ENCODE assay signal across 9 mouse cellular contexts in the genomic region with DNA sequence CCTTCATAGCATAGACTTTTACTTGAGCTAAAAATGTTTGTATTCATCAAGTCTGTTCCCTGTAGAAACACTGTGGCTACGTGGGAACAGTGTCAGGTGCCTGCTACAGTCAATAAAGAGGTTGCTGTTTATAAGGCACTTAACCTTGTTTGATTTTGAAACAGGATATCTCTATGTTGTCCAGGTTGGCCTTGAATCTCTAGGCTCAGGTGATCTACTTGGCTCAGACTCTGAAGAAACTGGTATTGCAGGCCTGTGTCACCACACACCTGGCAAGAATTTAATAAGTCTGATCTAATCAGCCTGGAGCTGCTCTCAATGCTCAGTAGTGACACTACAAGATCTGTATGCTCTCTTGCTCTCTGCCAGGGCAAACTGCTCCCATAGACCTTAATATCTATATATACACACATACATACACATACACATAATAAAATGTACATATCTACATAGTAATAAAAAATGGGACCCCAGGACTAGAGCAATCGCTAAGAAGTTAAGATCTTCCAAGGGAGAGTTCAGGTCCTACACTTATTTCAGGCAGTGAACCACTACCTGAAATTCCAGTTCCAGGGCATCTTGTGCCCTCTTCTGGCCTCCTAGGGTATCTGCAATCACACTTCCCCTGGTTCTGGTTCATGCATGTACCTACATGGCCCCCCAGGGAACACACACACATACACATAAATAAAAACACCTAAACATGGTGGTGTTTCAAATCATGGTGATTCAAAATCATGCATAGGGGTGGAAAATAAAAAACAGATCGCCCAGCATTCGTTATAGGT. TPM values are rescaled to one million over a fixed set of nuclear protein-coding genes. Genes with fewer than 3 reads are reported as not detected.
DNase-seq lines count a peak whose midpoint lies in the region; ATAC-seq lines count a peak whose summit lies in the region.
"Had no signal": no experiment of that assay in that cellular context is flagged by ENCODE, and none has a peak within 500 bp of the region (broad histone marks: within the 10 kb centered on the region; RNA-seq: fewer than 3 reads in every experiment).

No protein-coding gene starts in this region.

- peak; percentile 90 for DNase-seq in heart, adult 11 months
- DNase-seq in heart, postnatal 25 days (ENCODE audit: low spot score) = no peak
- peak; percentile 41 for DNase-seq in urinary bladder, postnatal 14 days (ENCODE audit: low spot score)
- DNase-seq in urinary bladder, postnatal 4 days (ENCODE audit: low spot score in 2 of 2) = no peak
- peak; percentile 14 for DNase-seq in embryo, embryonic 11.5 days (ENCODE audit: low read depth, low spot score)
- peak; percentile 56 to 66 for DNase-seq in kidney, postnatal 36 days
- peak; percentile 45 for DNase-seq in mesoderm, embryonic 11.5 days (ENCODE audit: low read depth, low spot score)
- DNase-seq in midbrain, embryonic 11.5 days (ENCODE audit: low spot score, missing footprints) = no peak

- H3K4me2 ChIP-seq in midbrain, embryonic 11.5 days = no peak overlapping the region

- H3K9me3 ChIP-seq in midbrain, embryonic 11.5 days (ENCODE audit: control insufficient read depth, low read length) = no peaks in the 10 kb centered on the region

- H3K27me3 ChIP-seq in midbrain, embryonic 11.5 days (ENCODE audit: control insufficient read depth, insufficient read depth, low read length) = no peaks in the 10 kb centered on the region

- H3K36me3 ChIP-seq in midbrain, embryonic 11.5 days (ENCODE audit: control insufficient read depth, insufficient read depth, low read length) = no peaks in the 10 kb centered on the region

- H3K4me3 ChIP-seq in midbrain, embryonic 11.5 days (ENCODE audit: low read depth, low read length) = no peak overlapping the region

- no peak overlapping the region for H3K9ac ChIP-seq in midbrain, embryonic 11.5 days (ENCODE audit: low read length)

- no peaks in the 10 kb centered on the region for H3K4me1 ChIP-seq in midbrain, embryonic 11.5 days (ENCODE audit: control insufficient read depth, insufficient read depth, low read length)

- 17% methylated on average over 4 of the region's 4 CpGs for WGBS in midbrain, embryonic 11.5 days

- intact Hi-C loops in heart, postnatal 25 days (cut with DNase I) = loop anchor here (2.0 to 5.0 kb wide), 3 partner anchors 50 to 240 kb away; partner anchors contain the start of gene Nfatc2ip

- H3K27ac ChIP-seq in midbrain, embryonic 11.5 days (ENCODE audit: low read depth, low read length) = no peak overlapping the region

- no peak for ATAC-seq in midbrain, embryonic 11.5 days (ENCODE audit: low FRiP score)

RNA-seq across cellular contexts. Expression of gene Nupr1, which starts 6.3 kb away (rescaled TPM):
- total RNA-seq in heart, postnatal 25 days (2021) = 1 to 10 TPM; 7.7 to 9.4 TPM
- 2.8 and 3.4 TPM in 2 replicates for polyA plus RNA-seq in midbrain, embryonic 11.5 days (2014; fragmentation: Nextera tagmentation; extraction: Ambion mirVana)

RNA-seq across cellular contexts. Expression of gene Sgf29, which starts 12.2 kb away (rescaled TPM):
- 10 to 100 TPM; 25.9 to 27.2 TPM for total RNA-seq in heart, postnatal 25 days (2021)
- 44.4 and 49.4 TPM in 2 replicates for polyA plus RNA-seq in midbrain, embryonic 11.5 days (2014; fragmentation: Nextera tagmentation; extraction: Ambion mirVana)

RNA-seq across cellular contexts. Expression of gene Sult1a1, which starts 39.3 kb away (rescaled TPM):
- total RNA-seq in heart, postnatal 25 days (2021) = 10 to 100 TPM; 28.5 to 32.3 TPM
- polyA plus RNA-seq in midbrain, embryonic 11.5 days (2014; fragmentation: Nextera tagmentation; extraction: Ambion mirVana) = 0.10 and 0.69 TPM in 2 replicates

RNA-seq across cellular contexts. Expression of gene Il27, which starts 42.2 kb away (rescaled TPM):
- not detected for total RNA-seq in heart, postnatal 25 days (2021)
- polyA plus RNA-seq in midbrain, embryonic 11.5 days (2014; fragmentation: Nextera tagmentation; extraction: Ambion mirVana) = not detected in 2 replicates
- polyA plus RNA-seq: stomach, embryonic 14.5 days had no signal

RNA-seq across cellular contexts. Expression of gene Cln3, which starts 51.3 kb away (rescaled TPM):
- total RNA-seq in heart, postnatal 25 days (2021) = 10 to 100 TPM; 11.3 to 13.6 TPM
- polyA plus RNA-seq in midbrain, embryonic 11.5 days (2014; fragmentation: Nextera tagmentation; extraction: Ambion mirVana) = 22.4 and 23.4 TPM in 2 replicates

Comparison
In these comparisons a context has a peak if more than half of its experiments do, and no peak if none do; other contexts are left out.
1. DNase-seq: peak in heart, adult 11 months (single experiment), urinary bladder, postnatal 14 days (single experiment), embryo, embryonic 11.5 days (single experiment), kidney, postnatal 36 days (2 of 2) and mesoderm, embryonic 11.5 days (single experiment); none in heart, postnatal 25 days (single experiment), urinary bladder, postnatal 4 days (0 of 2) and midbrain, embryonic 11.5 days (single experiment).